Mouse (Mus musculus) inflammation-experienced regulatory T-cells, adult 6 months (primary cell): ENCODE data around the gene Rpl27a. TPM values are rescaled to one million over a fixed set of nuclear protein-coding genes. Genes with fewer than 3 reads are reported as not detected.

ENCODE experiments used
- ATAC-seq: one replicate; pipeline ENCODE4 v1.8.0; 2017
- polyA plus RNA-seq, 3 experiments: library from polyadenylated mRNA; unstranded; fragments of 100-300 nt; shearing (Covaris generic); gene quantifications; one replicate each; pipeline ENCODE4 v1.2.1; 2017

Rpl27a gene
- polyA plus RNA-seq = 100 to 1,000 TPM; 216 to 323 (median 255) TPM

- peak; percentile 95 for ATAC-seq
Observed at GRCm38 (mm10) chr7:109518838-109519696, at the start of gene Rpl27a. Rpl27a (plus strand) TSS chr7:109519147.

- no peak for ATAC-seq
Observed at GRCm38 (mm10) chr7:109470700-109471099, 48.2 kb upstream of the Rpl27a start.

GRCm38 (mm10) chr7:109477926-109478325 is 41.0 kb upstream of the Rpl27a start:
- ATAC-seq = no peak

- no peak for ATAC-seq
Observed at GRCm38 (mm10) chr7:109480765-109481197, 38.2 kb upstream of the Rpl27a start.

- ATAC-seq = no peak
Observed at GRCm38 (mm10) chr7:109484221-109484620, 34.7 kb upstream of the Rpl27a start.

GRCm38 (mm10) chr7:109492616-109493318 is 26.2 kb upstream of the Rpl27a start:
- ATAC-seq = no peak

GRCm38 (mm10) chr7:109493319-109494316 is 25.3 kb upstream of the Rpl27a start:
- ATAC-seq = no peak

- ATAC-seq = no peak
Observed at GRCm38 (mm10) chr7:109497507-109497906, 21.4 kb upstream of the Rpl27a start.

GRCm38 (mm10) chr7:109507119-109507518 is 11.8 kb upstream of the Rpl27a start:
- ATAC-seq = no peak

- no peak for ATAC-seq
Observed at GRCm38 (mm10) chr7:109507572-109507971, 11.4 kb upstream of the Rpl27a start.

GRCm38 (mm10) chr7:109508034-109508433 is 10.9 kb upstream of the Rpl27a start, which contains the start of gene Trim66:
Trim66 (minus strand) TSS chr7:109508134.
- ATAC-seq = no peak

- ATAC-seq = no peak
Observed at GRCm38 (mm10) chr7:109510799-109511198, 8.1 kb upstream of the Rpl27a start.

- no peak for ATAC-seq
Observed at GRCm38 (mm10) chr7:109511838-109512237, 7.1 kb upstream of the Rpl27a start.

- no peak for ATAC-seq
Observed at GRCm38 (mm10) chr7:109516500-109516899, 2.4 kb upstream of the Rpl27a start.

GRCm38 (mm10) chr7:109518036-109518681 is 788 bp upstream of the Rpl27a start:
- no peak for ATAC-seq

GRCm38 (mm10) chr7:109519936-109520335 is 989 bp downstream of the Rpl27a start:
- ATAC-seq = no peak

GRCm38 (mm10) chr7:109522084-109522483 is 3.1 kb downstream of the Rpl27a start:
- ATAC-seq = no peak

GRCm38 (mm10) chr7:109523304-109523703 is 4.4 kb downstream of the Rpl27a start:
- no peak for ATAC-seq

GRCm38 (mm10) chr7:109523741-109524441 is 4.9 kb downstream of the Rpl27a start:
- ATAC-seq = no peak

GRCm38 (mm10) chr7:109524442-109524744 is 5.4 kb downstream of the Rpl27a start:
- no peak for ATAC-seq

- ATAC-seq = no peak
Observed at GRCm38 (mm10) chr7:109524763-109525162, 5.8 kb downstream of the Rpl27a start.
